Mouse (Mus musculus) liver, embryonic 14.5 days (tissue): ENCODE measurements around the gene Gpha2. TPM values are rescaled to one million over a fixed set of nuclear protein-coding genes. Genes with fewer than 3 reads are reported as not detected.

Experiments used
- ATAC-seq: fragments of 200-750 bp; cut with Nextera tagmentation; 2 replicates; pipeline ENCODE4 v1.8.0; 2017; ENCODE audit warnings: moderate number of reproducible peaks, mild to moderate bottlenecking, moderate library complexity; ENCODE audit not compliant: insufficient read depth
- DNase-seq, 3 experiments: peaks; one replicate each; pipeline ENCODE4 v3.0.0-alpha.2; 2012 to 2013; ENCODE audit warnings: low read depth in 3 of 3, low spot score in 3 of 3
- H3K27ac ChIP-seq: fragments of 300-500 bp; sonication (generic); 2 replicates; pipeline ENCODE4 v1.5.1; 2014; ENCODE audit warnings: moderate library complexity, mild to moderate bottlenecking, control low read depth, inconsistent platforms
- H3K27me3 ChIP-seq: fragments of 300-500 bp; sonication (generic); 2 replicates; pipeline ENCODE4 v1.6.1; 2014; ENCODE audit warnings: mild to moderate bottlenecking, low read length, moderate library complexity; ENCODE audit not compliant: control insufficient read depth, insufficient read depth
- H3K36me3 ChIP-seq: fragments of 300-500 bp; sonication (generic); replicated peaks from 2 replicates; pipeline ENCODE4 v1.6.1; 2014; ENCODE audit warnings: low read depth; ENCODE audit not compliant: control insufficient read depth, insufficient read depth
- H3K4me1 ChIP-seq, 2 experiments: fragments of 200-500 bp in 1 of 2; fragments of 300-500 bp in 1 of 2; sonication (generic) in 1 of 2; replicated peaks; 2 replicates each; pipeline ENCODE4 v1.6.1; 2012 to 2014; ENCODE audit warnings: antibody characterized with exemption in 1 of 2, inconsistent platforms in 1 of 2, low read length in 1 of 2; ENCODE audit not compliant: control insufficient read depth in 2 of 2, insufficient read depth in 2 of 2
- H3K4me2 ChIP-seq: fragments of 300-500 bp; sonication (generic); 2 replicates; pipeline ENCODE4 v1.6.1; 2014; ENCODE audit warnings: low read depth, mild to moderate bottlenecking, control low read depth, moderate library complexity
- H3K4me3 ChIP-seq, 2 experiments: fragments of 200-500 bp in 1 of 2; fragments of 300-500 bp in 1 of 2; sonication (generic) in 1 of 2; 2 replicates each; pipeline ENCODE4 v1.5.1; 2012 to 2014; ENCODE audit warnings: low read depth in 2 of 2, low read length in 2 of 2, mild to moderate bottlenecking in 2 of 2, control low read depth in 1 of 2, inconsistent platforms in 1 of 2, moderate library complexity in 1 of 2; ENCODE audit not compliant: insufficient read depth in 1 of 2
- H3K9ac ChIP-seq: fragments of 300-500 bp; sonication (generic); replicated peaks from 2 replicates; pipeline ENCODE4 v1.6.1; 2014; ENCODE audit warnings: mild to moderate bottlenecking, control low read depth, moderate library complexity
- H3K9me3 ChIP-seq: fragments of 300-500 bp; sonication (generic); 2 replicates; pipeline ENCODE4 v1.6.1; 2016; ENCODE audit warnings: low read length, mixed read lengths; ENCODE audit not compliant: control insufficient read depth
- CTCF ChIP-seq: IDR thresholded peaks from 2 replicates; pipeline ENCODE4 v1.5.1; 2016; ENCODE audit warnings: antibody characterized with exemption, low read depth, control low read depth
- EP300 ChIP-seq: IDR thresholded peaks from 2 replicates; pipeline ENCODE4 v1.6.1; 2016; ENCODE audit warnings: antibody characterized with exemption, low read depth
- WGBS: fragments of 180-500 bp; shearing (Covaris S2); extraction: QIAGEN DNeasy Blood & Tissue Kit; methylation state at CpG from one replicate; pipeline ENCODE4 v1.1.7; 2014; ENCODE audit not compliant: insufficient replicate concordance; 5-methylcytosine and 5-hydroxymethylcytosine counted together
- polyA plus RNA-seq, 2 experiments: library from polyadenylated mRNA; depleted of rRNA in 1 of 2; stranded (reverse) in 1 of 2; unstranded in 1 of 2; fragments of >200 nt; fragmentation: Nextera tagmentation in 1 of 2; extraction: Ambion mirVana in 1 of 2; gene quantifications; 2 replicates each; pipeline versions ENCODE4 v1.2.1 to v1.2.3; 2012 to 2014

Gpha2 gene
- polyA plus RNA-seq, 2 experiments, result not detected

DNA sequence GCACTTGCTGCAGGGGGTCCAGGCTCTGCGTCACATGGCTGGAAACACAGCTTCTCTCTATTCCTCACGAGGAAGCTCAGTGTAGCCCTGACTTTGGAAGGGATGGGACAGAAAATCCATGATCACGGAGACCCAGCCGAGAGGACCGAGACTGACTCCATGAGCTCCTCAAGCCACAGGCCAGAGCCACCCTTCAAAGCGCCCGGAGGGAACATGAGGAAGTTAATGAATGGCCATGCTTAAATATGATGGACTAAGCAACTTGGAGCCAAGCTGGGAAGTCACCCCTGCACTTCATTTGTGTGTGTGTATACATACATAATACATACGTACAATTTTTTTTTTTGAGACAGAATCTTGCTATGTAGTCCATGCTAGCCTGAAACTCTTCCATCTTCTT, 45.0 kb downstream of the Gpha2 start:
- H3K36me3 ChIP-seq, result no peaks in the 10 kb centered on the region

DNA sequence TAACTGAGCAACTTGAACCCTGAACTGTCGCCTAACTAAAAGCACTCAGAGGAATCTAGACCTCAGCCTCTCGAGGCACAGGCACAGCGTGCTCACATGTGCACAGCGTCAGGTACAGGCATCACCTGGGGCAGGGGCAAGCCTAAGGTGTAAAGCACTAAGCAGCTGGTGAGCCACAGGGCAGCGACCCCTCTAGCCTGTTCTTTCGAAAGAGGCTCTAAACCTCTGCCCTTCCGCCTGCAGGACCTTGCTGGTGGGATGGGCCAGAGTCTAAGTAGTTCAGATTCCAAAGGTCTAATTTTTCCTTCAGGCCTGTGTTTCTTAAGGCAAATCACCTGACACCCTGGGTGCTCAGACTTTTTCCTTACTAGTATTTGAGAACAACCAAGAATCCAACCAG, 45.9 kb downstream of the Gpha2 start:
- Histone ChIP-seq H3K9ac (no peak overlapping the region), H3K27ac (no peak overlapping the region), H3K27me3 (no peaks in the 10 kb centered on the region), H3K36me3 (no peaks in the 10 kb centered on the region), H3K4me1 (peaks cover 6 to 12% of the 10 kb centered on the region in 2 experiments), H3K4me2 (no peak overlapping the region), H3K4me3 (no peak overlapping the region), H3K9me3 (no peaks in the 10 kb centered on the region)
- 67% methylated on average over 7 of the region's 7 CpGs for WGBS
- no peak for DNase-seq
- no peak for ATAC-seq
- TF ChIP-seq CTCF (no peak), EP300 (no peak)

More for the DNA sequence above, 45.0 kb downstream of the Gpha2 start:
- H3K27me3 ChIP-seq, result no peaks in the 10 kb centered on the region
- H3K4me3 ChIP-seq, result no peak overlapping the region
- no peak overlapping the region for H3K27ac ChIP-seq
- 67% methylated on average over 8 of the region's 8 CpGs for WGBS
- TF ChIP-seq CTCF, result no peak
- no peak for TF ChIP-seq EP300
- H3K9me3 ChIP-seq, result no peaks in the 10 kb centered on the region
- no peak for DNase-seq
- H3K9ac ChIP-seq, result no peak overlapping the region
- H3K4me1 ChIP-seq, result peaks cover 6 to 11% of the 10 kb centered on the region in 2 experiments
- ATAC-seq, result no peak
- H3K4me2 ChIP-seq, result no peak overlapping the region

DNA sequence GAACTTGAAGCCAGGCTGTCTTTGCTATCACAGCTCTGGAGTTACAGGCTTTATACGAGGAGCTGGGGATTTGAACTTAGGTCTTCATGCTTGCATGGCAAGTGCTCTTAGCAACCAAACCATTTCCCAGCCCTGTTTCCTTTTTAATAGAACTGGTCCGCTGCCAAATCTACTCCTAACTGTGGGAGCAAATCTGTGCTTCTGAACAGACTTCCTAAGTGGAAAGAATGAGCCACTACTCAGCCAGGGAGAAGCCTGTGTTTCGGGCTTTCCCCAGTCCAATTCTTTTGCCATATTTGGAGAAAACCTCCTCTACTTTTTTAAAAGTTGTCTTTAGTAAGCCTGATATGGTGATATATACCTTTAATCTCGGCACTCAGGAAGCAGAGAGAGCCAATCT, 46.6 kb downstream of the Gpha2 start:
- ATAC-seq (no peak), DNase-seq (no peak)
- TF ChIP-seq CTCF (no peak), EP300 (no peak)
- WGBS, result 77% methylated on average over 4 of the region's 4 CpGs
- Histone ChIP-seq H3K9me3 (no peaks in the 10 kb centered on the region), H3K27ac (no peak overlapping the region), H3K9ac (no peak overlapping the region), H3K27me3 (no peaks in the 10 kb centered on the region), H3K36me3 (no peaks in the 10 kb centered on the region), H3K4me1 (peaks cover 6 to 12% of the 10 kb centered on the region in 2 experiments), H3K4me3 (no peak overlapping the region), H3K4me2 (no peak overlapping the region)

DNA sequence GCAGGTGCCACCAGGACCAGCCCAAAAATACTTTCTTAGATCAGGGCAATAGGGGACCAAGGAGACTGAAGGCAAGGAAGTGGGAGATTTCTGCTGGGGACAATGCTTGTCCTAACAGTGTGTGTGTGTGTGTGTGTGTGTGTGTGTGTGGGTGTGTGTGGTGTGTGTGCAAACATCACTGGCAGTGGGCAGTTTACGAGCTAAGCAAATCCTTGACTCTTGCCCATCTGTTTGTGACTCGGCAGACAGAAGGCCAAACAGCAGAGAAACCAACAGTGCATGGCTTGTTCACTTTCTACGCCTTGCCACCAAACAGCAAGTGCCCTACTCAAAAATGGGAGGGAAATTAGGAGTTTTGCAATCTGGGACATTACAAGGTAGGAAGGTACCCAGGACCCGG, 47.4 kb downstream of the Gpha2 start:
- no peaks in the 10 kb centered on the region for H3K27me3 ChIP-seq
- H3K9ac ChIP-seq, result no peak overlapping the region
- ATAC-seq, result no peak
- no peak overlapping the region for H3K27ac ChIP-seq
- peaks cover 12 to 20% of the 10 kb centered on the region in 2 experiments for H3K4me1 ChIP-seq
- WGBS, result 62% methylated on average over 4 of the region's 4 CpGs
- DNase-seq, result no peak
- TF ChIP-seq EP300 (no peak), CTCF (no peak)
- H3K36me3 ChIP-seq, result no peaks in the 10 kb centered on the region
- no peak overlapping the region for H3K4me2 ChIP-seq
- no peak overlapping the region for H3K4me3 ChIP-seq
- H3K9me3 ChIP-seq, result no peaks in the 10 kb centered on the region

DNA sequence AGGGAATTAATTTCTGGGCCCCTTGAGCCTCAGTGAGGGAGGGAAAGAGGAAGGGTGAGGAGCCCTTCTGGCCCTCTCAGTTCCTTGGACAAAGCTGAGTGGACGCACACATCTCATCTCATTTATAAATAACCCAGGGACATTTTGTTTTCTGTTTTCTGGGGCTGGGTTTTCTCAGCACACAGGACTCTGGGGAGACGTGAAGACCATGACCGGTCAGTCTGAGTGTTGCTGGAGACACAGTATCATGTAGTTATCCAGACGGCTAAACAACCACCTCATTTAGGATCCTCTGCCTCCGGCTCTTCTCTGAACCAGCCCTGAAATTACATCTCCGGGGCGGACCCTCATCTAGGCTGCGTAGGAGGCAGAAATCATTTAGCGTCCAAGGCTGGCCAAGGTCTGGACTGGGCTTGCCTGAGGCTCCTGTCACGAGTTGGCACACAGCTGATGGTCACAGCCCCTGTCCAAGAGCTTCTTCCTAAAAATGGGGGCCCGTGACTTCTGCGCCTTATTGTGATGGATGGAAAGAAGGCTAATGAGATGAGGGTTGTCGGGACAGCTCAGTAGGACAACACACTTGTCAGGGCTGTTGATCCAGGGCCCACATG, 47.9 kb downstream of the Gpha2 start:
- H3K27me3 ChIP-seq, result no peaks in the 10 kb centered on the region
- H3K36me3 ChIP-seq, result peaks cover 2% of the 10 kb centered on the region
- ATAC-seq (no peak), DNase-seq (no peak)
- no peak overlapping the region for H3K4me2 ChIP-seq
- no peak overlapping the region for H3K27ac ChIP-seq
- no peak overlapping the region for H3K4me3 ChIP-seq
- H3K9me3 ChIP-seq, result no peaks in the 10 kb centered on the region
- TF ChIP-seq CTCF, result no peak
- 79% methylated on average over 13 of the region's 13 CpGs for WGBS
- H3K9ac ChIP-seq, result no peak overlapping the region
- peaks cover 17 to 25% of the 10 kb centered on the region in 2 experiments for H3K4me1 ChIP-seq
